Mouse (Mus musculus) c-Kit-positive CD71-positive TER-119-positive erythroid progenitor cells, embryonic 14.5 days (primary cell): ENCODE results near the gene Il11ra1.
A peak's percentile ranks its signal among the peaks of the same experiment; 100 is the strongest.
"Not testable (repeated sequence)": the region's sequence is repeated elsewhere in the genome, so short reads cannot be mapped to it uniquely, and the experiment has no call there.

ENCODE experiments used
- DNase-seq: peaks from one replicate; pipeline ENCODE4 v3.0.0-alpha.2; 2013; ENCODE audit warnings: low spot score

Il11ra1 gene

GRCm38 (mm10) chr4:41699783-41700182, at the start of gene Il11ra1:
Il11ra1 (plus strand) TSS chr4:41699989.
- not testable (repeated sequence) for DNase-seq

- peak; percentile 37 for DNase-seq
Observed at GRCm38 (mm10) chr4:41653296-41653695, 46.5 kb upstream of the Il11ra1 start.

GRCm38 (mm10) chr4:41653730-41654129, 46.1 kb upstream of the Il11ra1 start:
- DNase-seq, result no peak

GRCm38 (mm10) chr4:41654217-41654616, 45.6 kb upstream of the Il11ra1 start:
- DNase-seq, result no peak

GRCm38 (mm10) chr4:41655525-41655924, 44.3 kb upstream of the Il11ra1 start:
- no peak for DNase-seq

GRCm38 (mm10) chr4:41658566-41659384, 41.0 kb upstream of the Il11ra1 start:
- no peak for DNase-seq

GRCm38 (mm10) chr4:41659556-41659955, 40.2 kb upstream of the Il11ra1 start:
- DNase-seq, result no peak

- DNase-seq, result no peak
Observed at GRCm38 (mm10) chr4:41660851-41661430, 38.8 kb upstream of the Il11ra1 start.

- DNase-seq, result no peak
Observed at GRCm38 (mm10) chr4:41662723-41663122, 37.1 kb upstream of the Il11ra1 start.

- no peak for DNase-seq
Observed at GRCm38 (mm10) chr4:41663614-41664013, 36.2 kb upstream of the Il11ra1 start.

- DNase-seq, result no peak
Observed at GRCm38 (mm10) chr4:41664533-41664932, 35.3 kb upstream of the Il11ra1 start.

GRCm38 (mm10) chr4:41665009-41665675, 34.6 kb upstream of the Il11ra1 start:
- DNase-seq, result no peak

GRCm38 (mm10) chr4:41666646-41667045, 33.1 kb upstream of the Il11ra1 start:
- no peak for DNase-seq

GRCm38 (mm10) chr4:41670836-41671235, 29.0 kb upstream of the Il11ra1 start:
- no peak for DNase-seq

- no peak for DNase-seq
Observed at GRCm38 (mm10) chr4:41671500-41671899, 28.3 kb upstream of the Il11ra1 start.

GRCm38 (mm10) chr4:41671963-41672480, 27.8 kb upstream of the Il11ra1 start:
- DNase-seq, result no peak

- no peak for DNase-seq
Observed at GRCm38 (mm10) chr4:41672522-41672963, 27.2 kb upstream of the Il11ra1 start.

- DNase-seq, result no peak
Observed at GRCm38 (mm10) chr4:41673186-41673585, 26.6 kb upstream of the Il11ra1 start.

GRCm38 (mm10) chr4:41676248-41677005, 23.4 kb upstream of the Il11ra1 start:
- DNase-seq, result no peak

- no peak for DNase-seq
Observed at GRCm38 (mm10) chr4:41677006-41677629, 22.7 kb upstream of the Il11ra1 start.

- no peak for DNase-seq
Observed at GRCm38 (mm10) chr4:41678863-41679262, 20.9 kb upstream of the Il11ra1 start.
